Mouse (Mus musculus) left cerebral cortex, postnatal 36 days (tissue): ENCODE measurements around the gene Gm2916. TPM values are rescaled to one million over a fixed set of nuclear protein-coding genes. Genes with fewer than 3 reads are reported as not detected.
"Not testable (repeated sequence)": the region's sequence is repeated elsewhere in the genome, so short reads cannot be mapped to it uniquely, and the experiment has no call there.

ENCODE experiments used
- DNase-seq, 2 experiments: peaks; one replicate each; pipeline ENCODE4 v3.0.0; 2021 to 2022; ENCODE audit warnings: low spot score in 2 of 2, mixed read lengths in 1 of 2
- intact Hi-C: fragments of 180-260 bp; cut with DNase I; formaldehyde crosslinking; loops from one replicate; pipeline ENCODE4 v1.15.1; 2025
- total RNA-seq, 2 experiments: library from RNA; stranded (reverse); gene quantifications; 2 replicates each; pipeline ENCODE4 v1.2.3; 2021

Gene Gm2916
- total RNA-seq: not detected

DNA sequence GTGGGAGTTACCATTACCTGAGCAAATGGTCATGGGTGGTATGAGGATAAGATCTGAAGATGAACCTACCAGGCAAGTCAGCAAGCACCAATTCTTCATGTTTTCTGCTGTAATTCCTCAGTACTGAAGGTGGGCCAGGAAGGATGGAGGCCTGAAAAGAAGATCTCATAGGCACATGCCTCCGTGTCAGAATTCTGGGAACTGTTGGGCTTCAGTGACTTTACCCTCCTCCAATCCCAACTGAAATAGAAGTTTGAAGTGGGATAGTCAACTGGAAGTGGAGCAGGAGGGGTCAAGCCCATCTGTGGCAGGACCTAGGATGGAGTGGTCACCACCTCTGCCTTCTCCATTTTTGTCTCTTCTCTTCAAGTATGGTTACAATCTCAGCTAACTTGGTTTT, at the start of gene Gm2916:
Gene Gm2916 (plus strand): TSS at position 301 of the 400 bp plus-strand sequence.
- intact Hi-C loops, DNase-seq: not testable (repeated sequence)

DNA sequence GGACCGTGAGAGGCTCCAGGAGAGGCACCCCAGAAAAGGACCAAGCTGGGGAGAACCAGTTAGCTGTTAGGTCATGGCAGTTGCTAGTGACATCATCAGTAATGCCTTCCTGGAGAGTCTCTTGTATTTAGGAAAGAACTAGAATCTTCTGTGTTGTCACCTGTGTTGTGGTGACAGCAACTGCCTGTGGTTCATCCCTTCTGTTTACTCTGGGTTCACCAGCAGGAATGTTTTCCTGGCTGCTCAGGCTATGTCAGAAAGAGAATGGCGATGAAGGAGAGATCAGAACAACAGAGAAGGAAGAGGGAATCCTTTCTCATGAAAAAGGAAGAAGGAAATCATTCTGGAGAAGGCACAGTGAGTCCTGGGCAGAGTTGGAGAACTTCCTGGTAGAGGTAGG, 38.0 kb upstream of the Gm2916 start, which contains the start of gene Gm3033:
Gene Gm3033 (plus strand): TSS at position 301 of the 400 bp plus-strand sequence.
- intact Hi-C loops, DNase-seq: not testable (repeated sequence)

DNA sequence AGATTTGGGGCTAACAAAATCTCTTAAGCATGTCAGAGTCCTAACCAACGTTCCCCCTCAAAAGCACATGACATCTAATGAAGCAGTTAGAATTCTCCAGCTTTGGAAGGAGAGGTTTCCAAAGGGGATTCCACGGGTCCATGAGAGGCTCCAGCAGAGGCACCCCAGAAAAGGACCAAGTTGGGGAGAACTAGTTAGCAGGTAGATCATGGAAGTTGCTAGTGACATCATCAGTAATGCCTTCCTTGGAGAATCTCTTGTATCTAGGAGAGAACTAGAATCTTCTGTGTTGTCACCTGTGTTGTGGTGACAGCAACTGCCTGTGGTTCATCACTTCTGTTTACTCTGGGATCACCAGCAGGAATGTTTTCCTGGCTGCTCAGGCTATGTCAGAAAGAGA, 47.5 kb downstream of the Gm2916 start, which contains the start of gene Gm3029:
Gene Gm3029 (plus strand): TSS at position 301 of the 400 bp plus-strand sequence.
- intact Hi-C loops: not testable (repeated sequence)

DNA sequence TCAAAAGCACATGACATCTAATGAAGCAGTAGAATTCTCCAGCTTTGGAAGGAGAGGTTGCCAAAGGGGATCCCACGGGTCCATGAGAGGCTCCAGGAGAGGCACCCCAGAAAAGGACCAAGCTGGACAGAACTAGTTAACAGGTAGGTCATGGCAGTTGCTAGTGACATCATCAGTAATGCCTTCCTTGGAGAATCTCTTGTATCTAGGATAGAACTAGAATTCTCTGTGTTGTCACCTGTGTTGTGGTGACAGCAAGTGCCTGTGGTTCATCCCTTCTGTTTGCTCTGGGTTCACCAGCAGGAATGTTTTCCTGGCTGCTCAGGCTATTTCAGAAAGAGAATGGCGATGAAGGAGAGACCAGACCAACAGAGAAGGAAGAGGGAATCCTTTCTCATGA, 79.3 kb downstream of the Gm2916 start, which contains the start of gene Gm3095:
Gene Gm3095 (plus strand): TSS at position 301 of the 400 bp plus-strand sequence.
- DNase-seq, intact Hi-C loops: not testable (repeated sequence)

More for the DNA sequence above, 47.5 kb downstream of the Gm2916 start, which contains the start of gene Gm3029:
- DNase-seq: not testable (repeated sequence)

Other genes with a start within 250 kb of the Gm2916 start
- gene Gm3012, start 249.7 kb upstream of the Gm2916 start, total RNA-seq: not detected
- 1 to 10 TPM; 1.8 to 2.6 TPM for gene Gm3020, start 232.1 kb upstream of the Gm2916 start, total RNA-seq
- not detected for gene Gm3043, start 195.4 kb upstream of the Gm2916 start, total RNA-seq
- under 1 TPM in 1 of 2 experiments, not detected in 1; 0.93 TPM for gene Gm3002, start 74.1 kb upstream of the Gm2916 start, total RNA-seq
- gene Gm3033, start 37.9 kb upstream of the Gm2916 start, total RNA-seq: not detected
- gene Gm3029, start 47.6 kb downstream of the Gm2916 start, total RNA-seq: not detected
- under 1 TPM in 1 of 2 experiments, not detected in 1; 0.29 TPM for gene Gm3095, start 79.4 kb downstream of the Gm2916 start, total RNA-seq
- gene Gm3099, start 114.2 kb downstream of the Gm2916 start, total RNA-seq: not detected
- gene Gm5796, start 139.8 kb downstream of the Gm2916 start, total RNA-seq: 1 to 10 TPM; 1.8 to 2.5 TPM
- under 1 TPM; 0.27 to 0.41 TPM for gene Gm3115, start 199.9 kb downstream of the Gm2916 start, total RNA-seq
- 1 to 10 TPM; 2.4 to 3.7 TPM for gene Gm8108, start 226.4 kb downstream of the Gm2916 start, total RNA-seq